ENCODE assay signal across 19 mouse cellular contexts in the genomic region with DNA sequence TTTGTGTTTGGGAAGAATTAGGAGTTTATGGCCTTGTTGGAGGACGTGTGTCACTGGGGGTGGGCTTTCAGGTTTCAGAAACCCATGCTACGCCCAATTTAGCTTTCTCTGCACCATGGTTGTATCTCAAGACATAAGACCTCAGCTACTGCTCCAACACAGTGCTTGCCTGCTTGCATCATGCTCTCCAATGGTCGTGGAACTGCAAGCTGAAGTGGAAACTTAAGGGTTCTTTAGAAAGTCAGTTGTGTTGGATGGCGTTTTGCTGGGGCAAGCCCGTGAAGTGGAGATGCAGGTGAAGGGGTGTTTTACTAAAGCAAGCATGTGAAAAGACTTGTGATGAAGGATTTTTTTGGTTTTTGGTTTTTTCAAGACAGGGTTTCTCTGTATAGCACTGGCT. TPM values are rescaled to one million over a fixed set of nuclear protein-coding genes. Genes with fewer than 3 reads are reported as not detected.
"Had no signal": no experiment of that assay in that cellular context is flagged by ENCODE, and none has a peak within 500 bp of the region (broad histone marks: within the 10 kb centered on the region; RNA-seq: fewer than 3 reads in every experiment).

No protein-coding gene starts in this region.

- H3K4me2 ChIP-seq: neural tube, embryonic 13.5 days; neural tube, embryonic 15.5 days; stomach, embryonic 15.5 days had no signal

- H3K27me3 ChIP-seq: neural tube, embryonic 13.5 days; neural tube, embryonic 15.5 days; stomach, embryonic 15.5 days had no signal

- H3K36me3 ChIP-seq: neural tube, embryonic 13.5 days; neural tube, embryonic 15.5 days; stomach, embryonic 15.5 days had no signal

- DNase-seq: retina, postnatal 1 day; right cerebral cortex, adult 18-20 months; right cerebral cortex, postnatal 14 days; right cerebral cortex, postnatal 25 days; right cerebral cortex, postnatal 4 days; spleen, adult 18-20 months; thymus, adult 18-20 months; thymus, adult 2 months; thymus, postnatal 14 days; thymus, postnatal 25 days; thymus, postnatal 36 days; thymus, postnatal 4 days had no signal

- H3K4me3 ChIP-seq: neural tube, embryonic 13.5 days; neural tube, embryonic 15.5 days; stomach, embryonic 15.5 days had no signal

- H3K9ac ChIP-seq: neural tube, embryonic 13.5 days; neural tube, embryonic 15.5 days; stomach, embryonic 15.5 days had no signal

- H3K4me1 ChIP-seq: neural tube, embryonic 13.5 days; neural tube, embryonic 15.5 days; stomach, embryonic 15.5 days had no signal

- H3K9me3 ChIP-seq: neural tube, embryonic 13.5 days; neural tube, embryonic 15.5 days; stomach, embryonic 15.5 days had no signal

- H3K27ac ChIP-seq: neural tube, embryonic 13.5 days; neural tube, embryonic 15.5 days; stomach, embryonic 15.5 days; stomach, postnatal 0 days had no signal

RNA-seq across cellular contexts. Expression of a gene that starts 21.1 kb away (rescaled TPM):
- polyA plus RNA-seq: neural tube, embryonic 13.5 days; neural tube, embryonic 14.5 days; neural tube, embryonic 15.5 days had no signal

RNA-seq across cellular contexts. Expression of a gene that starts 56.8 kb away (rescaled TPM):
- polyA plus RNA-seq: neural tube, embryonic 13.5 days; neural tube, embryonic 14.5 days; neural tube, embryonic 15.5 days; spleen, adult 2 months; testis, adult 2 months had no signal
